Mouse (Mus musculus) MEL (cell line): ENCODE results near the gene Armc6.

Experiments used
- POLR2A ChIP-seq, 2 experiments: IDR thresholded peaks; 2 replicates each; pipeline ENCODE4 v1.6.1; 2011 to 2012; ENCODE audit warnings: low read length in 2 of 2, mild to moderate bottlenecking in 2 of 2, control low read depth in 1 of 2, improper control_type of control experiment in 1 of 2, low read depth in 1 of 2, moderate library complexity in 1 of 2; ENCODE audit not compliant: control insufficient read depth in 1 of 2, insufficient read depth in 1 of 2, poor library complexity in 1 of 2
- TCF12 ChIP-seq: IDR thresholded peaks from 2 replicates; pipeline ENCODE4 v1.6.1; 2014; ENCODE audit warnings: low read depth, mild to moderate bottlenecking, inconsistent platforms, low read length, improper control_type of control experiment, moderate library complexity

DNA sequence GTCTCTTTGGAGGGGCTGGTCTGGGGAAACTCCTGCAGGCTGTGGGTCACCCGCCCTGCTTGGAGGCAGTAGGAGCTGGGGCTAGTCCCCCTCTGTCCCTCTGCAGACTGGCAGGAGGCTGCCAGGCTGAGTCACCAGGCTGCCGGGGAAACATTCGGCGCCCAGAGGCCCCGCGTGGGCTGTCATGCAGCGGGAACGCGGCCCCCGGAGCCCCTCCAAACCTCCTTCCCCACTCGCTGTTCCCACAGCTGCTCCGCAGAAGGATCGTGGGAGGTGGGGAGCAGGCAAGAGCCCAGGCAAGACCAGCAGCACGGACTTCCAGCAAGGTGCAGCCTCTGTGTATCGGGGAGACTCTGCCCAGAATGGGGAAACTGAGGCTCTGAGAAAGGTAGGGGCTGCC, 43.9 kb upstream of the Armc6 start:
- TF ChIP-seq POLR2A (IDR thresholded peaks at IDR 0.05; ENCODE audit: control insufficient read depth in 1 of 2, insufficient read depth in 1 of 2, low read depth in 1 of 2, low read length in 2 of 2, poor library complexity in 1 of 2): no peak
- TF ChIP-seq TCF12: no peak
